10 mouse cellular contexts compared by ENCODE assay signal in the genomic region with DNA sequence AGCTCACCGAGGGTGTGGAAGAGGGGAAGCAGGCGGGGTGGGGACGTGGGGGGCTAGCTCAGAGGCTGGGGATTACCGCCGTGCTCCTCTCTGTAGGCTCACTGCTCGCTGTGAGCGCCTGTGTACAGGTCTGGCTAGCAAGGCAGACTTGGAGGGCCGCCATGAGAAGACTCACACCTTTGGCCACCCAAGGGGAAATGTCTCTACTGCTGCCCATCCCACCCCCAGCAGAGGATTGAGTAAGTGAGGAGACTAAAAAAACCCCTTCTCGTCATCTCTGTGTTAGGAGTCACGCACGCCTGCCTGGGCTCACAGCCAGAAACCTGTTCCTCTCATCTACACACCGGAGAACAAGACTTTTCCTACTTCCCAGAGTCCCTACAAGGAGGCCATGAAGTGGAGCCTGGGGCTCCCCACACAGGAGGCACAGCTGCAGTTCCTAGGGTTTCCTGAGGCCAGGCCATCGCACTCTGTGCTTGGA.
DNase-seq lines count a peak whose midpoint lies in the region; ATAC-seq and TF ChIP-seq lines count a peak whose summit lies in the region.
"Had no signal": no experiment of that assay in that cellular context is flagged by ENCODE, and none has a peak within 500 bp of the region (broad histone marks: within the 10 kb centered on the region; RNA-seq: fewer than 3 reads in every experiment).

No protein-coding gene starts in this region.

- no peak for TF ChIP-seq CTCF in gastrocnemius, adult 2 months (IDR thresholded peaks at IDR 0.05)

- peak; percentile 40 for DNase-seq in gastrocnemius, adult 2 months
- no peak for DNase-seq in gastrocnemius, postnatal 36 days
- DNase-seq in retina, postnatal 1 day, result peak; percentile 20
- DNase-seq in retina, embryonic 14.5 days (ENCODE audit: low spot score), result no peak
- DNase-seq in cerebellum, postnatal 14 days, result peak; percentile 50 to 54
- no peak for DNase-seq in kidney, adult 8-10 months
- DNase-seq in right cerebral cortex, postnatal 4 days, result no peak

- H3K27ac ChIP-seq in gastrocnemius, adult 2 months, result no peak overlapping the region; the same call in 1 of the 2 replicates
- no peak overlapping the region for H3K27ac ChIP-seq in limb, embryonic 15.5 days

- H3K4me1 ChIP-seq in limb, embryonic 15.5 days, result peaks cover 10% of the 10 kb centered on the region

- H3K9ac ChIP-seq in limb, embryonic 15.5 days, result no peak overlapping the region
- H3K9ac ChIP-seq: lung, embryonic 14.5 days had no signal

- 53% methylated on average over 13 of the region's 13 CpGs for WGBS in limb, embryonic 15.5 days

- no peak overlapping the region for H3K4me3 ChIP-seq in gastrocnemius, adult 2 months
- no peak overlapping the region for H3K4me3 ChIP-seq in limb, embryonic 15.5 days

- intact Hi-C loops in gastrocnemius, adult 2 months (cut with DNase I), result no loop called here
- intact Hi-C loops in gastrocnemius, postnatal 36 days (cut with DNase I), result no loop called here

- no peak overlapping the region for H3K4me2 ChIP-seq in limb, embryonic 15.5 days
- H3K4me2 ChIP-seq: lung, embryonic 14.5 days had no signal

- no peaks in the 10 kb centered on the region for H3K27me3 ChIP-seq in limb, embryonic 15.5 days

- H3K9me3 ChIP-seq in limb, embryonic 15.5 days, result no peaks in the 10 kb centered on the region

- no peaks in the 10 kb centered on the region for H3K36me3 ChIP-seq in limb, embryonic 15.5 days

- ATAC-seq in limb, embryonic 15.5 days (ENCODE audit: insufficient number of reproducible peaks, low FRiP score, low TSS enrichment, low read depth), result 0 out of 2 replicates have a peak, but pooled peaks have one; percentile 52
- ATAC-seq: activated CD4-positive, CD25-positive, alpha-beta regulatory T cell, adult 4 months had no signal

Comparison
In these comparisons a context has a peak if more than half of its experiments do, and no peak if none do; other contexts are left out.
1. DNase-seq: peak in gastrocnemius, adult 2 months (single experiment), retina, postnatal 1 day (single experiment) and cerebellum, postnatal 14 days (2 of 2); none in gastrocnemius, postnatal 36 days (0 of 2), retina, embryonic 14.5 days (single experiment), kidney, adult 8-10 months (0 of 2) and right cerebral cortex, postnatal 4 days (single experiment).